Mouse (Mus musculus) erythroblast, adult 5-6 weeks (primary cell): Measurements from ENCODE around the gene Sorcs3. TPM values are rescaled to one million over a fixed set of nuclear protein-coding genes. Genes with fewer than 3 reads are reported as not detected.

Experiments used
- ATAC-seq: replicated peaks from 2 replicates; pipeline ENCODE4 v1.8.0; 2016; ENCODE audit warnings: moderate number of reproducible peaks, mild to moderate bottlenecking, moderate TSS enrichment, inconsistent platforms; ENCODE audit not compliant: poor library complexity, low FRiP score, severe bottlenecking
- total RNA-seq, 2 experiments: library from RNA; stranded (forward) in 1 of 2; stranded (reverse) in 1 of 2; fragments of 150-400 nt in 1 of 2; fragments of 200-764, 138-1000 nt in 1 of 2; gene quantifications; 2 replicates each; pipeline versions ENCODE4 v1.2.3 to v1.2.4; 2015 to 2017; ENCODE audit warnings: low replicate concordance in 2 of 2

Sorcs3 gene
- total RNA-seq, 2 experiments from 2014 or later = not detected

GRCm38 (mm10) chr19:48478864-48479263 is 273.0 kb downstream of the Sorcs3 start:
- ATAC-seq = no peak

- no peak for ATAC-seq
Observed at GRCm38 (mm10) chr19:48482946-48483345, 277.1 kb downstream of the Sorcs3 start.

GRCm38 (mm10) chr19:48491111-48491510 is 285.3 kb downstream of the Sorcs3 start:
- ATAC-seq = no peak

- ATAC-seq = no peak
Observed at GRCm38 (mm10) chr19:48503896-48504620, 298.2 kb downstream of the Sorcs3 start.

- ATAC-seq = no peak
Observed at GRCm38 (mm10) chr19:48523803-48524202, 318.0 kb downstream of the Sorcs3 start.

GRCm38 (mm10) chr19:48524527-48525214 is 318.8 kb downstream of the Sorcs3 start:
- ATAC-seq = no peak

- ATAC-seq = no peak
Observed at GRCm38 (mm10) chr19:48533582-48533981, 327.8 kb downstream of the Sorcs3 start.

GRCm38 (mm10) chr19:48544294-48544693 is 338.5 kb downstream of the Sorcs3 start:
- no peak for ATAC-seq

- ATAC-seq = no peak
Observed at GRCm38 (mm10) chr19:48545421-48546132, 339.8 kb downstream of the Sorcs3 start.

- no peak for ATAC-seq
Observed at GRCm38 (mm10) chr19:48546133-48546448, 340.3 kb downstream of the Sorcs3 start.

- ATAC-seq = no peak
Observed at GRCm38 (mm10) chr19:48548143-48548881, 342.5 kb downstream of the Sorcs3 start.

GRCm38 (mm10) chr19:48559432-48559831 is 353.6 kb downstream of the Sorcs3 start:
- no peak for ATAC-seq

- ATAC-seq = no peak
Observed at GRCm38 (mm10) chr19:48575736-48576135, 369.9 kb downstream of the Sorcs3 start.

- no peak for ATAC-seq
Observed at GRCm38 (mm10) chr19:48577169-48577568, 371.3 kb downstream of the Sorcs3 start.

- no peak for ATAC-seq
Observed at GRCm38 (mm10) chr19:48584938-48585560, 379.2 kb downstream of the Sorcs3 start.

- no peak for ATAC-seq
Observed at GRCm38 (mm10) chr19:48616951-48617350, 411.1 kb downstream of the Sorcs3 start.

- no peak for ATAC-seq
Observed at GRCm38 (mm10) chr19:48630671-48631327, 425.0 kb downstream of the Sorcs3 start.

GRCm38 (mm10) chr19:48642566-48642965 is 436.7 kb downstream of the Sorcs3 start:
- ATAC-seq = no peak

GRCm38 (mm10) chr19:48649941-48650340 is 444.1 kb downstream of the Sorcs3 start:
- no peak for ATAC-seq
